Mouse (Mus musculus) embryo, embryonic 9.5 days (tissue): ENCODE measurements around the gene Elf2.
A peak's percentile ranks its signal among the peaks of the same experiment; 100 is the strongest.
"Not testable (repeated sequence)": the region's sequence is repeated elsewhere in the genome, so short reads cannot be mapped to it uniquely, and the experiment has no call there.

Experiments
- DNase-seq: peaks from one replicate; pipeline ENCODE4 v3.0.0-alpha.2; 2017; ENCODE audit errors: extremely low spot score

Gene Elf2

DNA sequence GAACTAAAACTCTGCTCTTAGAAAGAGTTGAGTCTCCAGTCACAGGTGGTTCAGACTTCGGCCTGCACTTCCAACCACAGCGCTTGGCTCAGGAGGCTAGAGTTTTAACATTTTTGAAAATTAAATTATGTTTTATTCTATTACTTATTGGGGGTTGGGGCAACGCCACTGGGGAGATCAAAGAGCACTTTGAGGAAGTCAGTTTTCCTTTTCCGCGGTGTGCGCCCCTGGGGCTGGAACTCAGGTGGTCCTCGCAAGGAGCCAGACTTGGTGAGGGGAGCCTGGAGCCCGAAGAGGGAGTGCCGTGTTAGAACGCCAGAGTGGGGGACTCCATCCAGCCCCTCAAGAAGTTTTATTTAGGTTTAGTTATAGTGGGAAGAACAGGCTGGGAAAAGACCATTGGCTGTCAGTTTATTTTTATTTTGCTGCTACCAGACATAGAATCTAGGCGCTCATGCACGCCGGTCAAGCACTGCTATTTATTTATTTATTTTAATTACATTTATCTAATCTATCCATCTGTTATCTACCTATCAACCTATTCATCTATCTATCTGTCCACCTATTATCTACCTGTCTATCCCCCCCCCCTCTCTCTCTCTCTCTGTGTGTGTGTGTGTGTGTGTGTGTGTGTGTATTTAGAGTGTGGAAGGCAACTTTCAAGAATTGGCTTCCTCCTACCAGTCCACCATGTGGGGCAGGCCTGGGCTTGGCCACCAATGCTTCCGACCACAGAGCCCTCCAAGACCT, 19.3 kb upstream of the Elf2 start:
- no peak for DNase-seq

DNA sequence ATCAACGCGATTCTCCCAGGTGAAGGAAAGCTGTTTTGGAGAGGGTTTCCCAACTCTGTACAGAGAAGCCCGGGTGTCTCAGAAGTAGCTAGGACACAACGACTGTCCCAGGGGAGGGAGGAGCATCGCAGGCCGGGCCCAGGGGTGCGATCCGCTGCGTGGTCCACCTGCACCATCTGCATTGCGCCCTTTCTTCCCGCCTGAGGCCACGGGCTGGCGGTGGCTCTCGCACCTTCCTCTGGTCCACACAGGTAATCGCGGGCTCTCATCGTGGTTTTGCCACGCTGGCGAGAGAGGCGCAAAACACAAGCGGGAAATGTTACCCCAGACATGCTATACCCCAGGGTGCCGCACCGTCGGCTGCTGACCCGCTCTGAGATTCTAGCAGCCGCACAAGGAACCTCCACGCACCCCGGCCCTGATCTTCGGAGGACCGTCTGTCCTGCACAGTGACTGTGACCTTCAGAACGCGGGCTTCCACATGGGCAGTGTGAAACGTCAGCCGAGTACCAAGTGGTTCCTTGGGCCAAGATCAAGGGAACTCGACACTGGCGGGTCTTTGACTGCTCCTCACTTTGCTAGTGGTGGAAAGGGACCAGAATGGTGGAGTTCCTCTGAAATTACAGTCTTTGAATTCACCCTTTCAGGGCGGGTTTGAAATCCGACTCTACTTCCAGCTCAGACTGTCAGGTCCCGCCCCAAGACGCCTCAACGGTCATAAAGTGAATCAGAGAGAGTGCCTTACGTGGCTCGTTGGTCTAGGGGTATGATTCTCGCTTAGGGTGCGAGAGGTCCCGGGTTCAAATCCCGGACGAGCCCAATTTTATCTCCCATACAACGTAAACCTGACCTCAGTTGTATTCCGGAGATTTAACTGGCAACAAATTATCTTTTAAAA, 18.4 kb upstream of the Elf2 start:
- peak; percentile 98 for DNase-seq

DNA sequence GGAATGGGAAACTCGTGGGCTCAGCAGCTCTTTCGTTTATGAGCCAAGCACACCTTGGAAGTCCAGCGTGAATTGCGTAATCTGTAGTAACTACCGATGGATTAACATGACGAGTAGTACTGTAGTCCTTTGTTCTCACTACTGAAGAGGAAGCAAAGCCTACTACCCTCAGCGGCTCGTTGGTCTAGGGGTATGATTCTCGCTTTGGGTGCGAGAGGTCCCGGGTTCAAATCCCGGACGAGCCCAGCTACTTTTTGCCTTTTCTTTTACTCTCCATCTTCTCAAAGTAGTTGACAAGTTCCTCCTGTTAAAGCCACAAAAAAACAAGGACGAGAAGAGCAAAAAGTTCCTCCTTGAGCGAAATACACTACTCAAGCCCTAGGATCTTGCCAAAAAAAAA, 17.7 kb upstream of the Elf2 start:
- DNase-seq = peak; percentile 95

DNA sequence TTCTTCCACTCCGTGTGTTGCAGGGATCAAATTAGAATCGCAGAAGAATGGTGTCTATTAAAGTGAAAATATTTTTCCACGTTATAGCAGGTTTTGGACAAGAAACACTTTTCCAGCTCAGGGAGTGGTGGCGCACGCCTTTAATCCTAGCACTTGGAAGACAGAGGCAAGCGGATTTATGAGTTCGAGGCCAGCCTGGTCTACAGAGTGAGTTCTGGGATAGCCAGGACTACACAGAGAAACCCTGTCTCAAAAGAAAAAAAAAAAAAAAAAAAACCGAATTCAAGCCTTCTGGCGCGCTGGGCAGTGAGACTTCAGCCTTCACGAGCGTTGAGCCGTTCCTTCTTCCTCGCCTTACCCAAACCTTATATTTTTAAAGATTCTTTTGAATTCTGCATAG, 17.2 kb upstream of the Elf2 start:
- DNase-seq = peak; percentile 71

DNA sequence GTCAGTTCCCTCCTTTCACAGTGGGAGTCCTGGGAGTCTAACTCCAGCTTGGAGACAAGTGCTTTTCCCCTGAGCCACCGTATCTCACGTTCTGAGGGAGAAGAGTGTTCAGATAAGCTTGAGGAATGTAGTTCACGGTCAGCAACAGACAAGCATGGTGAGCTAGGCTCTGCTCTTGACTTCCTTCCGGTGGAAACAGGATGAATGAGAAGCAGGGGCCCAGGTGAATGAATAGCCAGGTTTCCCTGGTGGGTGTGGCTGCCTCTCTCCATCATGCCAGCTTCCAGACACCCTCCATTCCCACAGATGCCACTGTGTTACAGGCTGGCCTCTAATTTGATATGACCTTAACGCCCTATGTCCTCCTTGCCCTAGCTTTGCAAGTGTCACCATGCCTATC, 16.6 kb upstream of the Elf2 start:
- DNase-seq = no peak

DNA sequence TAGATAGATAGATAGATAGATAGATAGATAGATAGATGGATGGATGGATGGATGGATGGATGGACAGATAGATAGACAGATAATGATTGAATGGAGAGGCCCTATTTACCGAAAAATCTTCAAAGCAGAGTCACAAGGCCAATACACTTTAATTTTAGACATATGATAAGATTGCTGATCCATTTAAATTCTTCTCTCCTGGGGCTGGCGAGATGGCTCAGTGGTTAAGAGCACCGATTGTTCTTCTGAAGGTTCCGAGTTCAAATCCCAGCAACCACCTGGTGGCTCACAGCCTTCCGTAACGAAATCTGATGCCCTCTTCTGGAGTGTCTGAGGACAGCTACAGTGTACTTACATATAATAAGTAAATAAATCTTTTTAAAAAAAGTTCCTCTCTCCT, 14.5 kb upstream of the Elf2 start:
- DNase-seq = not testable (repeated sequence)

DNA sequence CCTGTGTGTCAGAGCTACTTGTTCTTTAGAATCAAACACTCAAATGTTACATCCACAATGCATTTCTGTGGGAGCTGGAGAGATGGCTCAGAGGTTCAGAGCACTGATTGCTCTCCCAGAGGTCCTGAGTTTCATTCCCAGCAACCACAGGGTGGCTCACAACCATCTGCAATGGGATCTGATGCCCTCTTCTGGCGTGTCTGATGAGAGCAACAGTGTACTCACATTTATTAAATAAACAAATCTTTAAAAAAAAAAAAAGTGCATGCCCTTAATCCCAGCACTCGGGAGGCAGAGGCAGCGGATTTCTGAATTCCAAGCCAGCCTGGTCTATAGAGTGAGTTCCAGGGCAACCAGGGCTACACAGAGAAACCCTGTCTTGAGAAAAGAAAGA, 13.6 kb upstream of the Elf2 start:
- no peak for DNase-seq

DNA sequence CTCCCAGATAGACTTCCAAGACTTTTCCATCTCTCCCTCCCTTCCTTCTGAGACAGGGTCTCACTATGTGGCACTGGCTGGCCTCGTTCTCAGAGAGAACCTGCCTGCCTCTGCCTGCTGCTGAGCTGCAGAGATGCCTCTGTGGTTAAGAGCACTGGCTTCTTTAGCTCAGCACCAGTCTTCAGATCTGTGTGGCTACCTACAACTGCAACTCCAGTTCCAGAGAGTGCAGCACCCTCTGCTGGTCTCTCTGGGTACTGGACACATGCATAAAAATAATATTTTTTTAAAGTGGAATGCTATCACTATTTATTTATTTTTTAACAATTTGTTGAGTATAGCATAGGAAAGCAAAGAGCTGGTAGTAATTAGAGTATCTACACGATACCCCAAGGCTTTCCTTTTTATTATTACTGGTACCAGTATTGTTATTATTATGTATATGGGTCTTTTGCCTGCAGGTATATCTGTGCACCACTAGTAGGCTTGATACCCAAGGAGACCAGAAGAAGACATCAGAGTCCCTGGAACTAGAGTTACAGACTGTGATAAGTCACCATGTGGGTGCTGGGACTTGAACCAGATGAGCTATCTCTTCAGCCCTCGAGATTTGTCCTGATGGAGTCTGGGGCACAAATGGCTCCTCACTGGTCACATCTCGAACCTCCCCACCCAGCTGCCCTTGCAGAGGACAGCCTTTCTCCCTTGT, 13.0 kb upstream of the Elf2 start:
- peak; percentile 21 for DNase-seq

DNA sequence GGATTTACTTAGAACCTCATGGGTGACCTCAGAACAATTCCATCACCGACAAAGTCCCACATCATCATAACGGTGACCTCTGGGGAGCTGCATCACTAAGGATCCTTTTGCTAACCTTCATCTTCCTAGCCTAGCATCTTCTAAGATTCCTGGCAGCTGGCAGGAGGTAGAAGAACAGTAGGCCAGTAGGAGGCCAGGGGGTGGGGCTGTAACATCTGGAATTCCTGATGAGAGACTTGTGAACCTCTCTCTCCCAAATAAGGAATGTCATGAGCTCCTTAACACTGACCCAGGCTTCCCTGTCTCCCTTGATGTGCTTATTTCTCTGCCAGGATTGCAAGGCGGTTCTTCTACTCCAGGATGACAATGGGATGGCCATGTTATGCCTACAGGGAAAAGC, 10.3 kb upstream of the Elf2 start:
- no peak for DNase-seq

DNA sequence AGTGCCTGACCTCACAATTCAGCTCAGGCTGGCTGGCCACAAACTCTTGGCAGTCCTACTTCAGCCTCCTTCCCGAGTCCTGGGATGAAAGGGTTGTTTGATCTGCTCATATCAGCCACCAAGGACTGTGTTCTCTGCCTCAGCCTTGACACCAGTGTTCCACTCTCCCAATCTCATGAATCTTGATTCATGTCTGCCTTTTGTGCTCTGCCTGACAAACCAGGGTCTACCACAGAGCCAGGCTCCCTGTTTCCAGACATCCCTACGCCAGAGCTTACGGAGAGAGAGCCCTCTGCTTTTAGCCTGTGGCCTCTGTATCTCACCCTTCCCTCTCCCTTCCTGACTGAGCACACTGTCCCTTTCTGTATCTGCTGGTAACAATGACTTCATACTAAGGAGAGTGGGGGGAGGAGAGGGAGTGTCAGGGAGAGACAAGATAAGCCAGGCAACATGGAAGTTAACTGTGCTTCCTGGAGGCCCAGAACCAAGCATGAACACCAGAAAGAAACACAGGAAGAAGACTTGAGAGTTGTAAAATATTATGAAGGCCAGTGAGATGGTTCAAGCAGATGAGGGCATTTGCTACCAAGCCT, 8.3 kb upstream of the Elf2 start:
- DNase-seq = no peak

DNA sequence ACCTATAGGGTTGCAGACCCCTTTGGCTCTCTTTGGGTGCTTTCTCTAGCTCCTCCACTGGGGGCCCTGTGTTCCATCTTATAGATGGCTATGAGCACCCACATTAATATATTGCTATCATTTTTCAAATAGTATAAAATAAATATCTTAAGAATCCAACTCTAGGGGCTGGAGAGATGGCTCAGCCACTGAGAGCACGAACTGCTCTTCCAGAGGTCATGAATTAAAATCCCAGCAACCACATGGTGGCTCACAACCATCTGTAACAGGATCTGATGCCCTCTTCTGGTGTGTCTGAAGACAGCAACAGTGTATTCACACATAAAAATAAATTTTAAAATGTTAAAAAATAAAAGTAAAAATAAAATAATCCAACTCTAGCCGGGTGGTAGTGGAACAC, 4.6 kb upstream of the Elf2 start:
- DNase-seq = not testable (repeated sequence)

DNA sequence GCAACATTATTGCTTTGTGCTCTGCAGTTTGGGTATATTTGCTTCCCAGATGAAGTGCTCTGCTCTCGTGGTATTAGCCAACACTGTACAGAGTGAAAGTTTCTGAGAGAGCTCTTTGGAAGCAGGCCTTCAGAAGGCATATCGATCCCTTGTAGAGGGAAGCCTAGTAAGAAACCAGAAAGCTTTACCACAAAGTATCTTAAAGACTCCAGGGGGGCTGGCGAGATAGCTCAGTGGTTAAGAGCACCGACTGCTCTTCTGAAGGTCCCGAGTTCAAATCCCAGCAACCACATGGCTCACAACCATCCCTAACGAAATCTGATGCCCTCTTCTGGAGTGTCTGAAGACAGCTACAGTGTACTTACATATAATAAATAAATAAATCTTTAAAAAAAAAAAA, 3.7 kb upstream of the Elf2 start:
- not testable (repeated sequence) for DNase-seq

DNA sequence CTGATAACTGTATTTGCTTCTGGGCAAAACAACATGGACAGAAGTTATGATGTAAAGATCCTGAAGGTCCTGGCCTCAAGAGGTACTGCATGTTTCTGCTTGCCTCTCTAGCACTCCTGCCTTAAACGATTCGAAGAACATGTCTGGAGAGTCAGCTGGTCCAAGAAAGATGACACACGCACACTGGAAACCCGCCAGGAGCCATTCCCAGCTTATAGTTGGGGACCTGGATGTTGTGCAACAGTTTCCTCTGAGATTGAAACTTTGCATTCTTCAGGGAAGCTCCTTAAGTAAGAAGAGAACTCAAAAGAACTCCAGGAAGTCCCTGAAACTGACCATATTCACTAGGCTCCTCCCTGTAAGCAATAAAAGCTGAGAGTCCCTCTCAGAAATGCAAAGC, 2.8 kb upstream of the Elf2 start:
- DNase-seq = no peak

DNA sequence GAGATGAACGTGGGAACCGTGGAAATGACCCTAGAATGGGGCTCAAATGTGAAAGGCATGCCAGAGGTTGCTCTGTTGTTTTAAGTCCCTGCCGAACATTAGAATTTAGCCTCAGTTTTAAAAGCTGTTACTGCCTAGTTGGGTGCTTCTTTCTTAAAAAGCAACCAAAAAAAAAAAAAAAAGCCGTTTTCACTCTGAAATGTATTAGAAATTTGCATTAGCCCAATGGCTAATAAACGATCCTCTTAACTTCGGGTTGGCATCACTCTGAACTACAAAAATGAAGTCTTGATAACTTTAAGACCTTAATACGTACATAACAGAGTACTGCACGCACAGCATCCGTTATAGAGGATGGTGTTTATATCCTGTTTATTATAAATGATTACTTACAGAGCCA, 1.7 kb upstream of the Elf2 start:
- DNase-seq = no peak

DNA sequence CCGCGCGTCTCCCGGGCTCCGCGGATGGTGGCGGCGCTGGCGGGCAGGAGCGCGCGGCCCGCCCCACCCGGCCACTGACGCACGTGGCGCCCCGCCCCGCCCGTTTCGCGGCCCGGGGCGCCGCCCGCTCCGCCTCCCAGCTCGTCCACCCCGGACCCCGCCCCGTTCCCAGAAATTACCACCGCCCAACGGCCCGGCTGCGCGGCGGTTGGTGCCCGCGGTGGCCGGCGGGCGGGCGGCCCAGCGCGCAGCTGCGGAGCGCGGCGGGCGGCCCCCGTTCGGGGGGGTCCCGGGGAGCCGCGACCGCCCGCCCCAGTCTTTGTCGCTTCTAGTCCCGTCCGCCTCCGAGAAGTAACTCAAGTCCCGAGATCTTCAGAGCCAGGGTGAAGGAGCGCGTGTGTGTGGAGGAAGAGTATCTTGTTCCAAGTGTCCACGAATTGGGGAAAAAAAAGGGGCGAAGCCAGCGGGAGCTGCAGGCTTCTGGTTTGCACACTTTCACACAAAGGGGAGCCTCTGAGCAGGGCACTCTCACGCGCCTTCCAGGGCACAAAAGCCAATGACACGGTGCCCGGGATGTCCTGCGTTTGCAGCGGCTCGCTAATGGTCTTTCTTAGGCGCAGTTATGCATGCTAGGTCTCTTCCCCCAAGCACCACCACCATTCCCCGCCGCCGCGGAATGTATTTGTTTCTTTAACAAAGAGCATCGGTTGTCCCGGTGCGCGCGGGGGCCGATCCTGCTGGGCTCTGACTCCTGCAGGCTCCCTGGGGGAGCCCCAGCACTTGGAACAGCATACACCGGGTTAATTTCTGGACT, 1.0 kb upstream of the Elf2 start:
- DNase-seq = peak; percentile 90

DNA sequence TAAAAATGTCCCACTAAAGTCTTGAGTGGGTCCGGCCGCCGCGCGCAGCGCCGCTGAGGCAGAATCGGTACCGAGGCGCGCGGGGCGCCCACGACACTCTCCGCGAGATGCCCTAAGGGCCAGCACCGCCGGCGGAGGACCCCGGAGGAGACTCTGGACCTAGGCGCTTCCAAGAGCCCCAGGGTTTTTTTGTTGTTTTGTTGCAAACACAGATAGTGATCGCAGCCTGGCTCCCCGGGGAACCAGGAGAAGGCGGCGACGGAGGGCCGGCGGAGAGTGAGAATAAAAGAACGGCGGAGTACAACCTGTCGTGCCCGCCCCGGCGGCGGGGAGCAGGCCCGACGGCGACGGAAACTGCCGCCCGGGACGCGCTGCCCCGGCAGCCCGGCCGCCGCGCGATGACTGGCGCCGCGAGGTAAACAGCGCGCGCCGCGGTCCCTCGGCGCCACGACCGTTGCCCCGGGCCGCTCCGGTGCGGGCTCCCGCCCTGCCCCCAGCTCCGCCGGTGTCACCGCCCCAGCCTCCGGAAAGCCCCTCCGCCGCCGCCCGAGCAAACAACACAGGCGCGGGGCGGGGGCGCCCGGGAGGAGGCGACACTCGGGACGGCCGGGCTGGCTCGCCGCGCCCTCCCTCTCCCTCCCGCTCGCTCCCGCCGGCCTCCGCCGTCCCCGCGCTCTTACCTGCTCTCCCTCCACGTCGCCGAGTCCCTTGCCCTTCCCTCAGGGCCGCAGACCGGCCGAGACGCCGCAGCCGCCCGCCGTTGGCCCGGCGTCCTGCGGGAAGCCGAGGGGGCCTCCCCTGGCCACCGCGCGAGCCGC, 520 bp downstream of the Elf2 start:
- DNase-seq = no peak

DNA sequence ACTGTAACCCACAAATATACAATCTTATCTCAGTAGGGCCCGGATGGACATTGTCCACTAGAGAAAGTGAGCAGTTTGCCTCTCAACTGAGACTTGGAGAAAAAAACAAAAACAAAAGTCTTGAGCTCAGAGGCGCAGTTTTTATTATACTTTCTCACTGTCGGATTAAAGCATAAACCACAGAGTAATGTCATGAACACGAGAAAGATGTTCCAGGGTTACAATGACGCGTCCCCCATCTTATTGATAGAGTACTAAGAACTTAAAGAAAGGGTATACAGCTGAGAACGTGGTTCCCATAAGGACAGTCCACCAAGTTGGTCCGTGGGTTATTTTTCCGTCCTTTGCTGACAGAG, 1.1 kb downstream of the Elf2 start:
- no peak for DNase-seq

DNA sequence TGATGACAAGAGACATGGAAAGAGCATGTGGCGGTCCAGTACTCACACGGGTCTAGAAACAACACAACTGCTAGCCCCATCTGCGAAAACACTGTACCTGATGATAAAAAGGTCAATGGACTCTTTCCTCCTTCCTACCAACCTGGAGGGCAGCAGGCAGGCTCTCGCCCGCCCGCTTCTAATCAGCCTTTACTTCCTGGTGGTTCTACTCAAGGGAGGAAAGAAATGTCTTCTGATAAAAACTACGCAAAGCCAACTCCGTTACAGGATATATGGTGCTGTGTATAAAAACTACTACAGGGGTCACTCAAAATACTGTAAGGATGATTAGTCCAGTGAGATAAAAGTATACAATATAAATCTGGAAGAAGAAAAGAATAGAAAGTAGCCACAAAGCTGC, 5.1 kb downstream of the Elf2 start:
- no peak for DNase-seq

DNA sequence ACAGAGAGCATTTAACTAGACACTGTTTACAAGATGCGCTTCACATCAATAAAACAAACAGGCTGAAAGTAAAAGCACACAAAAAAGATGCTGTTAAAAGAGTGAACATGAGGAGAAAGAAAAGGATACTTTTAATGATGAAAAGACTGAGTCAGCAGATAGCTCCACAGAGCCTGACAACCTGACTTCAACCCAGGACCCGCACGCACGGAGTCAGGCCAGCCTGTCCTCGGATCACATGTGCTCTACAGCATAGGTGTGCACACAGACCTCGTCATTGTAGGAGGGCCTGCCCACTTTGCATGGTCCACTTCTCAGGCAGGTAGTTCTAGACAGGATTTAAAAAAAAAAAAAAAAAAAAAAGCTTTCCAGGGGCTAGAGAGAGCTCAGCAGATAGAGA, 6.5 kb downstream of the Elf2 start:
- no peak for DNase-seq

DNA sequence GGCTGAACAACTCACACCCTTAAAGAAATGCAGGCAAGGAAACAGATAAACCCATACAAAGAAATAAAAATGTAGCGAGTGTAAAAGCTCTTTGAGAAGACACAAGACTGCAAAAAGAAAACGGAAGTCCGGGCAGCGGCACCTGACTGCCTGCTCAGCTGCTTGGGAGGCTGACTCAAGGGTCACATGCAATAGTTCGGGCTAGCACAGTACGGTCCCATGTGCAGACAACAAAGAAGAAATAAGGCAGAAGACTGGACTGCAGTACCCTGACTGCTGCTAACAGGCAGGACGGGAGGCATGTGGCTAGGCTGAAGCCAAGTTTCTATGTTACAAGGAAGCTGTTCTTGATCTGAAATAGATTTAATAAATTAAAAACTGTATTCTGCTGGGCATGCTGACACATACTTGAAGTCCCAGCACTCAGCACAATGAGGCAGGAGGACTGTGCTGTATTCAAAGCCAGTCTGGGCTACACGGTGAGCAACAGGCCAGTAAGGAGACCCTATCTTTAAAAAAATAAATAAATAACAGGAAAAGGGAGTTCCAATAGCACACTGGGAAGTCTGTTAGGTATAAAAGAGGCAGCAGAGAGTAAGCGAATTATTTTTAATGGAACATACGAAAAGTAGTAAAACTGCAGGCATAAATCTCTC, 7.1 kb downstream of the Elf2 start:
- no peak for DNase-seq
